Mouse (Mus musculus): ENCODE results near the gene Chuk. TPM values are rescaled to one million over a fixed set of nuclear protein-coding genes. Genes with fewer than 3 reads are reported as not detected.

Chuk gene
- polyA plus RNA-seq, 1 experiment from 2014 or later = 45.9 TPM

DNA sequence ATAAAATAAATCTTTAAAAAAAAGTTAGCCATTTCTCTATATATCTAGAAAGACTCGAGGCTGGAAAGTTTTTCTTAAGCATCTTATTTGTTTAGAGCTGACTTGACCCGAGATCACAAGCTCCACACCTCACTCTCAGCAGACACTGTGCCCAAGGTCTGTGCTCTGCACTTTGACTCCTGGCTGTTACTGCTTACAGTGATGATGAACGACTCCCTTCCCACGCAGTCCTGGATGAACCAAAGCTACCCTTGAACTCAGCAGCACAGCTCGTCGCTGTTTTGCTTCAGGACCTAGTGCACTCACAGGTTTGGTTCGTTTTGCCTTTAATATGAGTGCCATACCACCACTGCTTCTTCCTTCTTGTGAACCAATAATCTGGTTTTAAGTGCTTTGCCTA, 43.5 kb downstream of the Chuk start:
- H3K4me1 ChIP-seq = peaks cover 4% of the 10 kb centered on the region
- DNase-seq (ENCODE audit: low spot score) = no peak
- peaks cover 41% of the 10 kb centered on the region for H3K36me3 ChIP-seq (replicated peaks)
- no peak overlapping the region for H3K27ac ChIP-seq (replicated peaks)
- H3K9me3 ChIP-seq = no peaks in the 10 kb centered on the region
- no peak overlapping the region for H3K4me3 ChIP-seq
- WGBS = 90% methylated on average over 7 of the region's 7 CpGs
- 0 out of 2 replicates have a peak, but pooled peaks cover 6% of the 10 kb centered on the region for H3K27me3 ChIP-seq (replicated peaks; ENCODE audit: low read depth, poor library complexity, severe bottlenecking)

GRCm38 (mm10) chr19:44060226-44060625, 47.1 kb downstream of the Chuk start:
- WGBS = 89% methylated on average over 3 of the region's 3 CpGs
- Histone ChIP-seq H3K36me3 (replicated peaks) (peaks cover 67% of the 10 kb centered on the region), H3K4me1 (no peaks in the 10 kb centered on the region), H3K4me3 (no peak overlapping the region), H3K27me3 (replicated peaks; ENCODE audit: low read depth, poor library complexity, severe bottlenecking) (no peaks in the 10 kb centered on the region), H3K27ac (replicated peaks) (no peak overlapping the region), H3K9me3 (no peaks in the 10 kb centered on the region)
- DNase-seq (ENCODE audit: low spot score) = no peak

GRCm38 (mm10) chr19:44055173-44055826, 52.0 kb downstream of the Chuk start:
- DNase-seq (ENCODE audit: low spot score) = no peak
- Histone ChIP-seq H3K27me3 (replicated peaks; ENCODE audit: low read depth, poor library complexity, severe bottlenecking) (no peaks in the 10 kb centered on the region), H3K27ac (replicated peaks) (no peak overlapping the region), H3K36me3 (replicated peaks) (peaks cover 52% of the 10 kb centered on the region), H3K4me3 (no peak overlapping the region), H3K9me3 (no peaks in the 10 kb centered on the region), H3K4me1 (no peaks in the 10 kb centered on the region)
- 80% methylated on average over 4 of the region's 4 CpGs for WGBS

- H3K4me3 ChIP-seq = no peak overlapping the region
- WGBS = 83% methylated on average over 4 of the region's 4 CpGs
- H3K27me3 ChIP-seq (replicated peaks; ENCODE audit: low read depth, poor library complexity, severe bottlenecking) = no peaks in the 10 kb centered on the region
- H3K4me1 ChIP-seq = no peaks in the 10 kb centered on the region
- H3K36me3 ChIP-seq (replicated peaks) = peaks cover 37% of the 10 kb centered on the region
- no peak for DNase-seq (ENCODE audit: low spot score)
- no peak overlapping the region for H3K27ac ChIP-seq (replicated peaks)
- no peaks in the 10 kb centered on the region for H3K9me3 ChIP-seq
These were observed 56.9 kb downstream of the Chuk start for GRCm38 (mm10) chr19:44050388-44050787.

- 62% methylated on average over 3 of the region's 3 CpGs for WGBS
- H3K27ac ChIP-seq (replicated peaks) = no peak overlapping the region
- H3K4me3 ChIP-seq = no peak overlapping the region
- peaks cover 42% of the 10 kb centered on the region for H3K36me3 ChIP-seq (replicated peaks)
- no peaks in the 10 kb centered on the region for H3K9me3 ChIP-seq
- H3K27me3 ChIP-seq (replicated peaks; ENCODE audit: low read depth, poor library complexity, severe bottlenecking) = no peaks in the 10 kb centered on the region
- DNase-seq (ENCODE audit: low spot score) = no peak
- H3K4me1 ChIP-seq = no peaks in the 10 kb centered on the region
These were observed 58.0 kb downstream of the Chuk start for GRCm38 (mm10) chr19:44049282-44049681.

DNA sequence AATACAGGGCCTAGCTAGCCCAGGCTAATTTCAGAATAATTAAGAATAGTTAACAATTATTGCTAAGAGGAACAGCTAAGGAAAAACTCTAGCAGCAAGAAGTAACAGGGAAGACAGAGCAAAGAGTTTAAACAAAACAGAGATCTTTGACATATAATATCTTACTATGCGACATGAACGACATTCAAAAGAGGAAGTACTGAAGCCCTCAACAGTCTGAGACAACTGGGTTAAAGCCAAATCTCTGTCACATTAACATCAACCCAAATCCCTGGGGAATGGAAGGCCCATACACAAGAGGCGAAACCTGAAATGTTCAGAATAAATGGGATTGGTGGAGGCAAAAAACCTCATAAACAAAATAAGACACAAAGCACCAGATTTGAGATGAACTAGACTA, 61.4 kb downstream of the Chuk start:
- H3K4me3 ChIP-seq = no peak overlapping the region
- H3K36me3 ChIP-seq (replicated peaks) = peaks cover 26% of the 10 kb centered on the region
- no peak for DNase-seq (ENCODE audit: low spot score)
- H3K27me3 ChIP-seq (replicated peaks; ENCODE audit: low read depth, poor library complexity, severe bottlenecking) = no peaks in the 10 kb centered on the region
- H3K4me1 ChIP-seq = no peaks in the 10 kb centered on the region
- no peaks in the 10 kb centered on the region for H3K9me3 ChIP-seq
- no peak overlapping the region for H3K27ac ChIP-seq (replicated peaks)
- WGBS = 90% methylated on average over 3 of the region's 3 CpGs

- no peaks in the 10 kb centered on the region for H3K27me3 ChIP-seq (replicated peaks; ENCODE audit: low read depth, poor library complexity, severe bottlenecking)
- WGBS = 85% methylated on average over 5 of the region's 5 CpGs
- H3K9me3 ChIP-seq = no peaks in the 10 kb centered on the region
- H3K4me3 ChIP-seq = no peak overlapping the region
- peaks cover 53% of the 10 kb centered on the region for H3K36me3 ChIP-seq (replicated peaks)
- no peak overlapping the region for H3K27ac ChIP-seq (replicated peaks)
- no peak for DNase-seq (ENCODE audit: low spot score)
- no peaks in the 10 kb centered on the region for H3K4me1 ChIP-seq
These were observed 65.2 kb downstream of the Chuk start for GRCm38 (mm10) chr19:44042121-44042520.

DNA sequence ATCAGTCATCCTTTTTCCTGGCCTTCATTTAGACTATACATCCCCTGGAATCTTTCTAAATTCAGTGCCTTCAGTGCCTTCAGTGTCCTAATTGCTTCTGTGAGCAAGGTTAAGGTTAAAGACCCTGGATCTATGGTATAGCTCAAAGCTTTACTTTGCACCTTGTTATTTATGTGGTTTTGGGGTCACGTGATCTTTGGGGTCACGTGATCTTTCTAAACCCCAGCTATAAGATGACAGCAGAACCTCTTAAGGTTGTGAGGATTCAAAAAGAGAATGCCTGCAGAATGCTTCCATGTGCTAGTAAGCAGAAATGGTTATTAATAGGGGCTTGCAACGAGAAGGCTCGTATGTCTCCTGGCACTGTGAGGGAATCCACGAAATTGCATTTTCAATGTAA, 73.9 kb downstream of the Chuk start:
- Histone ChIP-seq H3K4me3 (no peak overlapping the region), H3K4me1 (no peaks in the 10 kb centered on the region), H3K27me3 (replicated peaks; ENCODE audit: low read depth, poor library complexity, severe bottlenecking) (no peaks in the 10 kb centered on the region), H3K9me3 (no peaks in the 10 kb centered on the region), H3K36me3 (replicated peaks) (peaks cover 33% of the 10 kb centered on the region), H3K27ac (replicated peaks) (no peak overlapping the region)
- 92% methylated on average over 5 of the region's 5 CpGs for WGBS
- no peak for DNase-seq (ENCODE audit: low spot score)

DNA sequence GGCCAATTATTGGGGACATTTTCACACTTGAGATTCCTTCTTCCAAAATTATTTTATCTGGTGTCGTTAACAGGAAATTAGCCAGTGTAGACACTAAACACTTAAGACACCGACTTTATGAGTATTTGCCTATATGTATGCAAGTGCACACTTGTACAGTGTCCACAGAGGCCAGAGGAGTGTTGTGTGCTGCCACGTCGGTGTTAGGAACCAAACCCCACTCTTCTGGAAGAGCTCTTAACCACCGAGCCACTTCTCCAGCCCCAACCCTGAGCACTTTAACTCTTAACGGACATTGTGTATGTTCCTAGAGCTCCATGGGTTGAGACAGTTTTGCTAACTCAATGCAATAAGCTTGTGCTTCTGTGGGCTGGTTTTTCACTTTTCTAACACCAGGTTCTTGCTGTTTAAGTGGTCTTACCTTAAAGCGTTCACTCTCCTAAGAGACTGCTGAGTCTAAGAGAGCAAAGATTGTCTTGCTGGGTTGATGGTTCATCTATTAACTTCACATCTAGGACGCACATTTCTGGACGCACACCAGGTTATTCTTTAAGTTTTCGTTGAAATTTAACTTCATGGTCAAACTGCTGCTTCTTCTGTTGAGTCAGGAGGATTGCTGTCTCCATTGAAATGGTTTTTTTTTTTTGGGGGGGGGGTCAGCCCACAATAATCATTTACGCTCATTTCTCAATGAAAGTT, 75.1 kb downstream of the Chuk start:
- peaks cover 1% of the 10 kb centered on the region; the same call in 1 of the 2 replicates for H3K4me1 ChIP-seq
- H3K4me3 ChIP-seq = no peak overlapping the region
- H3K27me3 ChIP-seq (replicated peaks; ENCODE audit: low read depth, poor library complexity, severe bottlenecking) = no peaks in the 10 kb centered on the region
- H3K9me3 ChIP-seq = no peaks in the 10 kb centered on the region
- H3K27ac ChIP-seq (replicated peaks) = no peak overlapping the region
- no peak for DNase-seq (ENCODE audit: low spot score)
- WGBS = 91% methylated on average over 11 of the region's 11 CpGs
- peaks cover 21% of the 10 kb centered on the region for H3K36me3 ChIP-seq (replicated peaks)

DNA sequence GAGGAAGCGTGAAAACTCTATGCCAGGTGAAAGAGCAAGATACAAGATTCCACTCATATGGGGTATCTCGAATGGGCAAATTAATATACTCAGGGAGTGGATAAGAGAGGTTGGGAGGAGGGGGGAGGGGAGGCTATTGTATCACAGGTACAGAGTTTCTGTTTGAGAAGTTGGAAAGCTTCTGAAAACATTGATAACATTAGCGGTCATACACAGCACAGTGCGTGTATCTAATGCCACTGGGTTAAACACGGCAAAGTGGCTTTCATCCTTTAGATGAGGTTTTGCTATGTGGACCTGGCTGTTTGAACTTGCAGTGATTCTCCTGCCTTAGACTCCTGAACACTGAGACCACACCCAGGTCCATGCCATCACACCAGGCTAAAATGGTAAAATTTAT, 77.3 kb downstream of the Chuk start:
- Histone ChIP-seq H3K4me1 (peaks cover 6% of the 10 kb centered on the region), H3K36me3 (replicated peaks) (peaks cover 2% of the 10 kb centered on the region; the same call in 1 of the 2 replicates), H3K4me3 (no peak overlapping the region), H3K27ac (replicated peaks) (no peak overlapping the region), H3K9me3 (no peaks in the 10 kb centered on the region), H3K27me3 (replicated peaks; ENCODE audit: low read depth, poor library complexity, severe bottlenecking) (no peaks in the 10 kb centered on the region)
- no peak for DNase-seq (ENCODE audit: low spot score)
- WGBS = 95% methylated on average over 5 of the region's 5 CpGs

DNA sequence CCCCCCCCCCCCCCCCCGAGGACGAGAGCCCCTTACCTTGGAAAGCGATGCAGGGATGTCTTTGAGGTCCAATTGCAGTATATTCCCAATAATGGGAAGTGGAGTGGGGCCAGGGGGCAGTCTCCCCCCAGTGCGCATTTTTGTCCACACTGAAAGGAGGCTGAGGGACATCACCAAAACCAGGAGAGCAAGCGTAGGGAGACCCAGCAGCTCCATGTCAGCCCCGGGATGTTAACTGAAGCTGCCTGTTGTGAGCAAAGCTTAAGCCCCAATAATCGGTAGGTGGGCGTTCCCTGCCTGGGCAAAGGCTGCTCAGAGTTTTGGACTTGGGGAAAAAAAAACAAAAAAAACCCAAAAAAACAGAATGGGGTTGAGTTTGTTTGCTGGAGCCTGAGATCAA, 78.3 kb downstream of the Chuk start, which contains the start of gene Cyp2c23:
TSS of gene Cyp2c23 (minus strand) at position 237 of the 400 bp plus-strand sequence.
- no peak within 1 kb of the TSS for H3K27ac ChIP-seq (replicated peaks)
- no peaks in the 10 kb centered on the region for H3K36me3 ChIP-seq (replicated peaks)
- peaks cover 6% of the 10 kb centered on the region for H3K4me1 ChIP-seq
- no peak within 1 kb of the TSS for H3K4me3 ChIP-seq
- H3K27me3 ChIP-seq (replicated peaks; ENCODE audit: low read depth, poor library complexity, severe bottlenecking) = no peaks in the 10 kb centered on the region
- 70% methylated on average over 8 of the region's 8 CpGs for WGBS
- no peak for DNase-seq (ENCODE audit: low spot score)
- H3K9me3 ChIP-seq = no peaks in the 10 kb centered on the region

- Histone ChIP-seq H3K4me3 (no peak overlapping the region), H3K36me3 (replicated peaks) (no peaks in the 10 kb centered on the region), H3K4me1 (peaks cover 6% of the 10 kb centered on the region), H3K27ac (replicated peaks) (no peak overlapping the region), H3K9me3 (no peaks in the 10 kb centered on the region), H3K27me3 (replicated peaks; ENCODE audit: low read depth, poor library complexity, severe bottlenecking) (no peaks in the 10 kb centered on the region)
- peak; percentile 15 for DNase-seq (ENCODE audit: low spot score)
- 64% methylated on average over 8 of the region's 8 CpGs for WGBS
These were observed 80.2 kb downstream of the Chuk start for GRCm38 (mm10) chr19:44026956-44027530.

Measured in embryonic facial prominence, embryonic 10.5 days (tissue).